Mouse (Mus musculus): ENCODE data around the gene Galntl5. TPM values are rescaled to one million over a fixed set of nuclear protein-coding genes. Genes with fewer than 3 reads are reported as not detected.

The Galntl5 gene
- total RNA-seq, 2 experiments from 2014 or later, result not detected

Small RNAs within 50 kb of the gene (microRNA-seq; reads per million reads assigned to microRNA genes)
- gene Gm26051, result 0 reads per million in 2 experiments

Other genes starting within 250 kb of the Galntl5 start
- 10 to 100 TPM in 1 of 2 experiments, 1 to 10 TPM in 1; 9.0 to 14.9 TPM for gene Prkag2, start 80.8 kb upstream of the Galntl5 start, total RNA-seq (2021)
- gene Galnt11, start 40.4 kb downstream of the Galntl5 start, total RNA-seq (2021), result 10 to 100 TPM in 1 of 2 experiments, 1 to 10 TPM in 1; 9.6 to 10.8 TPM
- not detected for gene E130116L18Rik, start 41.7 kb downstream of the Galntl5 start, total RNA-seq (2021)

Measured in gastrocnemius, postnatal 36 days (tissue).